Mouse (Mus musculus) olfactory bulb, adult 2 months (tissue): Measurements from ENCODE around the gene Abhd14b.

Source experiments
- CTCF ChIP-seq: fragments of 200-500 bp; IDR thresholded peaks from 2 replicates; pipeline ENCODE4 v1.5.1; 2012; ENCODE audit warnings: low read depth, mild to moderate bottlenecking, low read length, moderate library complexity; ENCODE audit not compliant: insufficient read depth
- POLR2A ChIP-seq: fragments of 200-500 bp; IDR thresholded peaks from 2 replicates; pipeline ENCODE4 v1.6.1; 2012; ENCODE audit warnings: mild to moderate bottlenecking, low read depth, low read length, moderate library complexity; ENCODE audit not compliant: insufficient read depth

DNA sequence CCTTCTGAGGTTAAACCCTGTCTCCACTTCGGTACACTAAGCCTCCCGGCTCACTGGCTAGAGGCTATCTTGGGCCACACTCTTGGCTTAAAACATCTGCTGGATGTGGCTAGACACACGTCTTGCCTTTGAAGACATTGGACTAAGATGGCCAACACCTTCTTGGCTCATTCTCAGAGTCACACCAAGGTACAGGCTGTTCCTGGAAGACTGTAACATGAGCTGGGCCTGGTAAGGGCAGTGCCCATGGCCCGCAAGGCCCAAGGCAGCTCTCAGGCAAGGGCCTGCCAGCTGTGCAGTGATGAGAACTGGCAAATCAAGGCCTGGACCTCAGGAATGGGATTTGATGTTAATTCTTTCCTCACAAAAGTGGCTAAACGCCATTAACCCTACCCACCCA lies 33.7 kb upstream of the Abhd14b start:
- TF ChIP-seq CTCF = no peak
- no peak for TF ChIP-seq POLR2A
